Mouse (Mus musculus): Measurements from ENCODE around the gene Lpgat1. TPM values are rescaled to one million over a fixed set of nuclear protein-coding genes. Genes with fewer than 3 reads are reported as not detected.

The Lpgat1 gene
- polyA plus RNA-seq, 1 experiment: 16.3 TPM

DNA sequence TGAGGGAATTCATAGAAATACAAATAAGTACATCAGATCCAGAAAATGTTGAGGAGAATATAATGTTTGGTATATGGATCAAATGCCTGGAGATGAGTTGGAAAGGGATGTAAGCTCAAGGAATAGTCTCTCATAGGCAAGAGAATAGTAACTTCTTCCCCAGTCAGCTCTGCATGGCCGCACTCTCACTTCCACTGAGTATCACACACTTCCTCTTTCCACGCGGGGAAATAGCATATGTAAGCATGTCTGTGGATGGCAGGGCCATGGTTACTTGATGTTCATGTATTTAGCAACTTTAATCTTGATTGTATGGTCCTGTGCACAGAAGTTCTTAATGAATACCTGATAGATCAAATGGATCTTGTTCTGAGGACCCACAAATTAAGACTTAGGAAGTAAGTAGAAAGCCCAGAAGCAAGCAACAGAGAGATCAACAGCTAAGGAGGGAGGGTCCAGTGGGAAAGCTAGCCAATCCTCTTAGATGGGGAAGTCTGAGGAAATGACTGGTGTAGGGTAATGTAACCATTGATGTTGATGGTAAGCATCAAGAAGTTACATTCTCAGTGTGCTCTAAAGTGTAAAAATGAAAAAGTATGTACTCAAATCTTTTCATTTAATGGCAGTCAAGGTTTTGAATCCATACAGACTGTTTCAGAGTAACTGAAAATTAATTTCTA is 39.0 kb downstream of the Lpgat1 start:
- Histone ChIP-seq H3K27me3 (ENCODE audit: control insufficient read depth, insufficient read depth, insufficient read length) (no peaks in the 10 kb centered on the region), H3K4me2 (ENCODE audit: low read depth) (no peak overlapping the region), H3ac (ENCODE audit: control insufficient read depth, insufficient read length) (no peak overlapping the region), H3K4me3 (no peak overlapping the region), H3K79me2 (ENCODE audit: control insufficient read depth, insufficient read depth) (no peaks in the 10 kb centered on the region), H3K36me3 (ENCODE audit: control insufficient read depth, insufficient read depth) (peaks cover 19% of the 10 kb centered on the region)
- TF ChIP-seq REST (IDR thresholded peaks at IDR 0.05; ENCODE audit: insufficient read depth, insufficient read length): no peak
- no peak for TF ChIP-seq POLR2AphosphoS2 (IDR thresholded peaks at IDR 0.05; ENCODE audit: insufficient read length, low read depth)
- TF ChIP-seq MAX (IDR thresholded peaks at IDR 0.05; ENCODE audit: low read depth): no peak
- no peak for TF ChIP-seq MYOG (IDR thresholded peaks at IDR 0.05; ENCODE audit: control insufficient read depth in 1 of 3, insufficient read depth in 1 of 3, insufficient read length in 2 of 3, low read depth in 2 of 3)
- TF ChIP-seq USF1 (IDR thresholded peaks at IDR 0.05; ENCODE audit: low read depth): no peak

DNA sequence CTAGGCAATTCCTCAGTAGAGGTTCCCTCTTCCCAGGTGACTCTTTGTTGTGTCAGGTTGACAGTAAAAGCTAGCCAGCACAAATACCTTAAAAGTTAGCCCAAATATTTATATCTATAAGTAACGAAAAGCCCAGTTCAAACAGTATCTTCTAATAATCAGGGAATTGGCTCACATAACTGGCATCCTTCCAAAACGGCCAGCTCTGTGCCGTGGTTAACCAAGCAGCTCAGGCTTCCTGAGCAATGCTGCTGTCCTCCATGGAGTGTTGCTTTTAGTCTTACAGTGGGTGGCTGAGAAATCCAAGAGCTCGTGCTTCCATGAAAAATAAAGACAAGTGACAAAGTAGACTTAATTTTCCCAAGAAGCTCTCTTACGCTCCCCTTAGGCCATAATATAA is 56.5 kb downstream of the Lpgat1 start:
- TF ChIP-seq MAX (IDR thresholded peaks at IDR 0.05; ENCODE audit: low read depth) (no peak), TCF3 (IDR thresholded peaks at IDR 0.05; ENCODE audit: insufficient read length, low read depth) (no peak), CEBPB (IDR thresholded peaks at IDR 0.05; ENCODE audit: insufficient read depth, poor library complexity, severe bottlenecking) (no peak), MYOD1 (IDR thresholded peaks at IDR 0.05; ENCODE audit: control insufficient read depth in 1 of 3, insufficient read length in 2 of 3, low read depth in 2 of 3) (no peak), E2F4 (IDR thresholded peaks at IDR 0.05; ENCODE audit: insufficient read depth) (no peak), POLR2A (IDR thresholded peaks at IDR 0.05; ENCODE audit: insufficient read length, low read depth) (no peak), USF1 (IDR thresholded peaks at IDR 0.05; ENCODE audit: low read depth) (no peak), REST (IDR thresholded peaks at IDR 0.05; ENCODE audit: insufficient read depth, insufficient read length) (no peak), TCF12 (IDR thresholded peaks at IDR 0.05; ENCODE audit: insufficient read depth, poor library complexity, severe bottlenecking) (no peak), MYOG (IDR thresholded peaks at IDR 0.05; ENCODE audit: control insufficient read depth in 1 of 3, insufficient read depth in 1 of 3, insufficient read length in 2 of 3, low read depth in 2 of 3) (no peak), SRF (IDR thresholded peaks at IDR 0.05; ENCODE audit: control insufficient read depth, insufficient read length, low read depth) (no peak), POLR2AphosphoS2 (IDR thresholded peaks at IDR 0.05; ENCODE audit: insufficient read length, low read depth) (no peak)
- H3K79me2 ChIP-seq (ENCODE audit: control insufficient read depth, insufficient read depth): no peaks in the 10 kb centered on the region
- H3ac ChIP-seq (ENCODE audit: control insufficient read depth, insufficient read length): no peak overlapping the region
- H3K4me3 ChIP-seq: no peak overlapping the region
- peaks cover 36% of the 10 kb centered on the region for H3K36me3 ChIP-seq (ENCODE audit: control insufficient read depth, insufficient read depth)
- no peaks in the 10 kb centered on the region for H3K27me3 ChIP-seq (ENCODE audit: control insufficient read depth, insufficient read depth, insufficient read length)
- H3K4me2 ChIP-seq (ENCODE audit: low read depth): no peak overlapping the region

DNA sequence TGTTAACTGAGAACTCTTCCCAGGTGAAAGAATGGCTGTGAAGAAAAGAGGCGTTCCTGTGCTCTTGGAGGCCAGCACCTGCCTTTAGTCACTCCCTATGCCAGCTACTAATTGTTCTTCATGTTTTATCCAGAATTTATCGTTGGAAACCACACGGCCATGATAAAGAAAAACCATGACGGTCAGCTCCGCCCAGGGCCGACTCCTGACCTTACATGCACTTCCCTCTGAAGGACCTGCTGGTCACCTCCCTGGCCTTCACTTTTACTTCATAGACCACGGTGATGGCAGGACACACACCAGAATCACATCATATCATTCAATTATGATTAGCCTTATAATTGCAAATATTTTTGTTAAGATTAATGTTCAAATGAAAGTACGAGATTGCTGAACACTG is 57.5 kb downstream of the Lpgat1 start:
- Histone ChIP-seq H3K79me2 (ENCODE audit: control insufficient read depth, insufficient read depth) (no peaks in the 10 kb centered on the region), H3K4me3 (no peak overlapping the region), H3K36me3 (ENCODE audit: control insufficient read depth, insufficient read depth) (peaks cover 46% of the 10 kb centered on the region), H3ac (ENCODE audit: control insufficient read depth, insufficient read length) (no peak overlapping the region), H3K27me3 (ENCODE audit: control insufficient read depth, insufficient read depth, insufficient read length) (no peaks in the 10 kb centered on the region), H3K4me2 (ENCODE audit: low read depth) (no peak overlapping the region)
- TF ChIP-seq TCF3 (IDR thresholded peaks at IDR 0.05; ENCODE audit: insufficient read length, low read depth) (no peak), POLR2AphosphoS2 (IDR thresholded peaks at IDR 0.05; ENCODE audit: insufficient read length, low read depth) (no peak), E2F4 (IDR thresholded peaks at IDR 0.05; ENCODE audit: insufficient read depth) (no peak), MYOG (IDR thresholded peaks at IDR 0.05; ENCODE audit: control insufficient read depth in 1 of 3, insufficient read depth in 1 of 3, insufficient read length in 2 of 3, low read depth in 2 of 3) (no peak), MAX (IDR thresholded peaks at IDR 0.05; ENCODE audit: low read depth) (no peak), TCF12 (IDR thresholded peaks at IDR 0.05; ENCODE audit: insufficient read depth, poor library complexity, severe bottlenecking) (no peak), MYOD1 (IDR thresholded peaks at IDR 0.05; ENCODE audit: control insufficient read depth in 1 of 3, insufficient read length in 2 of 3, low read depth in 2 of 3) (no peak), CEBPB (IDR thresholded peaks at IDR 0.05; ENCODE audit: insufficient read depth, poor library complexity, severe bottlenecking) (no peak), POLR2A (IDR thresholded peaks at IDR 0.05; ENCODE audit: insufficient read length, low read depth) (no peak), REST (IDR thresholded peaks at IDR 0.05; ENCODE audit: insufficient read depth, insufficient read length) (no peak), USF1 (IDR thresholded peaks at IDR 0.05; ENCODE audit: low read depth) (no peak)

DNA sequence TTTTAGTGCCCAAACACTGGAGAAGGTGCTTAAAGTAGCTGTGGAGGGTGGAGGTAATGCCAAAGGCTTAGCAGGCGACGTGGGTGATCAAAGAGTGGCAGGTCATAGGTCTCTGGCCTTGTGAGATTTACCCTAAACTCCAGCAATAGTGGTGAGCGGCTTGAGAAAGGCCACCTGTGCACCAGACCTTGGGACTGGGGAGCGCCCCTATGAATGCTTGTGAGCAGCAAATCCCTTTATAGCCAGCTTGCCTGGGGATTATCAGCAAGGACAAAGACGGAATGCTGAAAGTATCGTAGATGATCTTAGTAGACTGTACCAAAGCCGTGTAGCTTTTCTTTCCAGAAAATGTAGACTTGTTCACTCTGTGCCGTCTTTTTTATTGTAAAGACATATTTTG is 59.9 kb downstream of the Lpgat1 start:
- no peaks in the 10 kb centered on the region for H3K27me3 ChIP-seq (ENCODE audit: control insufficient read depth, insufficient read depth, insufficient read length)
- H3K4me2 ChIP-seq (ENCODE audit: low read depth): no peak overlapping the region
- peaks cover 58% of the 10 kb centered on the region for H3K36me3 ChIP-seq (ENCODE audit: control insufficient read depth, insufficient read depth)
- TF ChIP-seq TCF12 (IDR thresholded peaks at IDR 0.05; ENCODE audit: insufficient read depth, poor library complexity, severe bottlenecking) (no peak), POLR2A (IDR thresholded peaks at IDR 0.05; ENCODE audit: insufficient read length, low read depth) (no peak), USF1 (IDR thresholded peaks at IDR 0.05; ENCODE audit: low read depth) (no peak), TCF3 (IDR thresholded peaks at IDR 0.05; ENCODE audit: insufficient read length, low read depth) (no peak), POLR2AphosphoS2 (IDR thresholded peaks at IDR 0.05; ENCODE audit: insufficient read length, low read depth) (no peak), REST (IDR thresholded peaks at IDR 0.05; ENCODE audit: insufficient read depth, insufficient read length) (no peak), CEBPB (IDR thresholded peaks at IDR 0.05; ENCODE audit: insufficient read depth, poor library complexity, severe bottlenecking) (no peak), MAX (IDR thresholded peaks at IDR 0.05; ENCODE audit: low read depth) (no peak), SRF (IDR thresholded peaks at IDR 0.05; ENCODE audit: control insufficient read depth, insufficient read length, low read depth) (no peak), MYOD1 (IDR thresholded peaks at IDR 0.05; ENCODE audit: control insufficient read depth in 1 of 3, insufficient read length in 2 of 3, low read depth in 2 of 3) (no peak), E2F4 (IDR thresholded peaks at IDR 0.05; ENCODE audit: insufficient read depth) (no peak)
- no peak overlapping the region for H3K4me3 ChIP-seq
- no peaks in the 10 kb centered on the region for H3K79me2 ChIP-seq (ENCODE audit: control insufficient read depth, insufficient read depth)
- no peak overlapping the region for H3ac ChIP-seq (ENCODE audit: control insufficient read depth, insufficient read length)

DNA sequence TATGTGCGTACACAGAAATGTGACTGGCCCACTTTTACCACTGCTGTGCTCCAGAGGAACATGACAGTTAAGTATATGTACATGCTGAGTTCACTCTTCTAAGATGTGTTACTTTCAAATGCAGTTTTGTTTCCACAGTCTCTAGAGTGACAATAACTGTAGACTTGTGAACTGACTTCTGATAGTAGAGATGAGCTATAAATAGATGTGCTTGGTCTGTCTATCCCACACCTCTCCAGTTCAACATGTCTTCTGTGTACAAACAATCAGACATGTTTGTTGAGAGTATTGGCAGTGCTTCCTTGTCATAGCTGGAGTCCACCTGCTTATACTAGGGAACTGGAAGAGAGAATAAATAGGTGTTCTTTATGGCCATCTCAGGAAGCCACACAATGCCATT is 62.8 kb downstream of the Lpgat1 start:
- H3K4me2 ChIP-seq (ENCODE audit: low read depth): no peak overlapping the region
- peaks cover 49% of the 10 kb centered on the region for H3K36me3 ChIP-seq (ENCODE audit: control insufficient read depth, insufficient read depth)
- H3K27me3 ChIP-seq (ENCODE audit: control insufficient read depth, insufficient read depth, insufficient read length): no peaks in the 10 kb centered on the region
- no peaks in the 10 kb centered on the region for H3K79me2 ChIP-seq (ENCODE audit: control insufficient read depth, insufficient read depth)
- H3ac ChIP-seq (ENCODE audit: control insufficient read depth, insufficient read length): no peak overlapping the region
- TF ChIP-seq E2F4 (IDR thresholded peaks at IDR 0.05; ENCODE audit: insufficient read depth): no peak
- TF ChIP-seq POLR2A (IDR thresholded peaks at IDR 0.05; ENCODE audit: insufficient read length, low read depth): no peak
- TF ChIP-seq MAX (IDR thresholded peaks at IDR 0.05; ENCODE audit: low read depth): no peak
- no peak for TF ChIP-seq REST (IDR thresholded peaks at IDR 0.05; ENCODE audit: insufficient read depth, insufficient read length)
- TF ChIP-seq MYOG (IDR thresholded peaks at IDR 0.05; ENCODE audit: control insufficient read depth in 1 of 3, insufficient read depth in 1 of 3, insufficient read length in 2 of 3, low read depth in 2 of 3): no peak
- TF ChIP-seq TCF3 (IDR thresholded peaks at IDR 0.05; ENCODE audit: insufficient read length, low read depth): no peak
- no peak for TF ChIP-seq CEBPB (IDR thresholded peaks at IDR 0.05; ENCODE audit: insufficient read depth, poor library complexity, severe bottlenecking)
- no peak overlapping the region for H3K4me3 ChIP-seq
